Mouse (Mus musculus) frontal cortex, adult 2 months (tissue): Measurements from ENCODE around the gene Borcs5. TPM values are rescaled to one million over a fixed set of nuclear protein-coding genes. Genes with fewer than 3 reads are reported as not detected.

Experiments used
- DNase-seq, 2 experiments: peaks; one replicate each; pipeline ENCODE4 v3.0.0; 2022; ENCODE audit warnings: low spot score in 1 of 2; ENCODE audit errors: extremely low spot score in 1 of 2
- polyA plus RNA-seq: library from polyadenylated mRNA; depleted of rRNA; stranded (reverse); fragments of >200 nt; gene quantifications from 2 replicates; pipeline ENCODE4 v1.2.3, GENCODE M21; 2012

Borcs5 gene
- polyA plus RNA-seq, 1 experiment, result 39.6 TPM

DNA sequence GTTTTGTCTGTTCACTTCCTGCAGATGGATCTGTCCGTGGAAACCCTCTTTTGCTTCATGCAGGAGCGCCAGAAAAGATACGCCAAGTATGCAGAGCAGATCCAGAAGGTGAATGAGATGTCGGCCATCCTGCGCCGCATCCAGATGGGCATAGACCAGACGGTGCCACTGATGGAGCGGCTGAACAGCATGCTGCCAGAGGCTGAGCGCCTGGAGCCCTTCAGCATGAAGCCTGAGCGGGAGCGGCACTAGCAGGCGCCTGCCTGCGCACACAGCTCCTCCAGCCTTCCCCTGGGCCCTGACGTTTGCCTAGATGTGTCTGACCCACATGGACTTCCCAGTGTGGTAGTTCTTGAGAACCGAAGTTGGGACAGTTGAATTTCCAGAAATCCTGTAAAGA lies 70.7 kb downstream of the Borcs5 start:
- DNase-seq, result no peak

DNA sequence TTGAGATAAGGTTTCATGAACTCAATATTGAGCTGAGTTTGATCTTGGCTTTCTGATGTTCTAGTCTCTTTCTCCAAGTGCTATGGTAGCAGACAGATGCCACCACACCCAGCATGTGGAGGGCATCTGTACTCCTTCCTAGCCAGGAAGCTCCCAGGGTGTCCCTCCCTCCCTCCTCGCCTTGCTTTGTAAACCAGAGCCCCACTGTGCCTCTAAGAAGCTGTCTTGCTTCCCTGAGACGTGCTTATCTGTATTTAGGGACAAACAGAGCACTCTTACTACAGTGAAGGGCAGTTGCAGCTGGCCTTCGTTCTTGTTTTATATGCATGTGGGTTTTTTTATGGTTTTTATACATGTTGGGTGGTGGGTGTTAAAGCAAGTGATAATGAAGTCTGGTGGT lies 74.0 kb downstream of the Borcs5 start:
- no peak for DNase-seq

DNA sequence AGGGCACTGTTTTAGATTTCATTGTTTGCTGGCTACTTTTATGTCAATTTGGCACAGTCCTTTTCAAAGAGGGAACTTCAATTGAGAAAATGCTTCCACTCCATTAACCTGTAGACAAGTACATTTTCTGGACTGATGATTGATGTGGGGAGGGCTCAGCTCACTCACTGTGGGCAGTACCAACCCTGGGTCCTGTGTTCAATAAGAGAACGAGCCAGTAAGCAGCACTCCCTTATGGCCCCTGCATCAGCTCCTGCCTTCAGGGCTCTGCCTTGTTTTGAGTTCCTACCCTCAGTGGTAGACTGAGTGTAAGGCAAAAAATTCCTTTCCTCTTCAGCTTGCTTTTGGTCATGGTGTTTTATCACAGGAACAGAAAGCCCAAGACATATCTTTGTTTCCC lies 74.6 kb downstream of the Borcs5 start:
- DNase-seq, result no peak

DNA sequence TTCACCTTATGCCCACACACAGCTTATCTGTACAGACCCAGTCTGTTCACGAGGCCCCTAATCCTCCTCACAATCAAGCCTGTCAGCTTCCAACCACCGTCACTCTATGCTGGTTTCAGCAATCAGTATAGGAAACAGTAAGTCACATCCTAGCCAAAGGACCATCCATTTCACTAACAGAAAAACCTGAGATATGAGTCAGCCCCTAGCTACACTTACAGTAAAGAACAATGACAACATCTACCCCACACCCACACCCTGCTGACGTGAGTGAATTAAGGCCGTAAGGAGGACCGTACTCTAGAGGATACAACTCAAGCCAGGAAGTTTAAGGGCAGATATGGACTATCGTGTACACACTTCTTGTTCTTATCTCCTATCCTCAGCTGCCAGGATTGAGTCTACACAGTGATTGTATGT lies 76.9 kb downstream of the Borcs5 start:
- no peak for DNase-seq

DNA sequence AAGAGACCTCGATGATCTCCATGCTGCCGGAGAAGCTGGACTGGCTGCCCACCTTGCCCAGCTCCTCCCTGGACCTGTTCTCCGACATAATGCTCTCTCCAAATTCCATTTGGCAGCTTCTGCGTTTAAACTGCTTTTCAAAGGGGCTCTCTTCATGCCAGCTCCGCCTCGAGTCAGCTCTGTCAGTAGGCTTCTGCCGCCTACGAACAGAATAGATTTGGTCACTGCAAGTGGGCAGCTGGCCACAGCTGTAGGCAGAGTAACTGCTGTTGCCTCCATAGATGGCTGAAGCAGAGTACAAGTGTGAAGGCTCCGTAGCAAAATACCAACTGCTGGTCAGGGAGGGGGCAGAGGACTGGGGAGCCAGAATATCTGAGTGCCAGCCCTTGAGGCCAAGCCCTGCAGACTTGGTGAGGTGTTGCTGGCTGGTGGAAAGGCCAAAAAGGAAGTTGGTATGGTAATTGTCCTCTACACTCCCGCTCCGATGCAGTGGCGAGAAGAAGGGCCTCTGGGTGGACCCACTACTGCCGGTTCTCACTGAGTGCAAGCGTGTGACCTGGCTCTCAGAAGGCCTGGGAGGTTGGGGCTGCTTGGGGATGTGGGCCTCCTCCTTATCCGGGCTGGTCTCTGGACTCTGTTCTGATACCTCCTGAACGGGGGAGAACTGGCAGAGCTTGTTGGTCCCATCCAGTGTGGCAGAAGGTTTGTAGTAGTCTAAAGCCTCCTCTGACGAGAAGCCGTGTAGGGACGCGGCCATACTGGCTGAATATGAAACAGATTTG lies 78.8 kb downstream of the Borcs5 start:
- DNase-seq, result peak; percentile 27 to 54

DNA sequence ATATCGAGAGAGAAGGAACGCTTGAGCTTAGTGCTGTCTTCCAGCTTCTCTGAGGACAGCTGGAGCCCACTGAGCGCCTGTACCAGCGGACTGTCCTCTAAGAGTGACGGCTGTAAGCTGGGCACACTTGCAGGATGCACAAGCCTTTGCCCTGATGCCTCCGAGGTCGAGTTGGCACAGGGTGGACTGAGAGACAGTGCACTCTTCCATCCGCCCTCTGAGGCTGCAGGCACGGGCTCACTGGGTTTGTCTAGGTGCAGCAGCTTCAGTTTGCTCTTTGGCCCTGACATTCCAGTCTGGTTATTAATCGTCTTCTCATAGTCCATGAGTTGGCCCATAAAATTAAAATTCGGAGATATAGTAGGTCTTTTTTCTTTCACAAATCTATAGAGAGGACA lies 79.4 kb downstream of the Borcs5 start:
- no peak for DNase-seq

DNA sequence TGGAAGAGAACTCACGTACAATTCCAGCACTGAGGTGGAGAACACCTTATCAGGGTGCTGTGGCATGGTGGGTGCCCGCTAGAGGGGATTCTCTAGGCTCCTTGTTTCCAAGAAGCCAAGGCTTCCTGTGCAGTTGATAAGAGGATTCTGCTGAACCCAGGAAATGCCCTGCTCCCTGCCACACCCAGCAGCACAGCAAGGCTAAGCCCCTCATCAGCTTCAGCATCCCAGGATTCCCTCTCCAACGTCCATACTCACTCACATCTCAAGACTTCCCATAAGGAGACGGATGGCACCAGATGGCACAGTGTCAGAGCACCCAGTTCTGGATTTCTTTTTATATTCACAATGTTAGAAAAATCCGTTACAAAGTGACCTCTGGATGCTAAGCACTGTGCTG lies 79.8 kb downstream of the Borcs5 start:
- DNase-seq, result no peak

DNA sequence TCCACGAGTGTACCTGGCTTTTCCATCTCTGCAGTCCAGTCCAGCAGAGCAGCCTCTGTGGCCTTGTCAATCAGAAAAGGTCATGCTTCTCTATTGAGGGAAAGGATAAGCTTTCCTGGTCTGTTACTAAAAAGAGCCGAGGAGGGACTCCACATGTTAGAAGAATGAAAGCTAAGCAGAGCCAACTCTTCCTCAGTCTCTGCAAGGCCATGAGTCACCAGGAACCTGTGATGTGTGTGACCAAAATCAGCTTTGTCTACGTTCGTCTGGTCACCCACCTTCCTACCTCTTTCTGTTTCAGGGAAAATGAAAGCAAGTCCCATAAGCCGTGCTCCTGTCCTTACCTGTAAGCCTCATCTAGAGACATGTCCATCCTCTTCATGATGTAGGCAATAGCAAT lies 80.8 kb downstream of the Borcs5 start:
- DNase-seq, result no peak

DNA sequence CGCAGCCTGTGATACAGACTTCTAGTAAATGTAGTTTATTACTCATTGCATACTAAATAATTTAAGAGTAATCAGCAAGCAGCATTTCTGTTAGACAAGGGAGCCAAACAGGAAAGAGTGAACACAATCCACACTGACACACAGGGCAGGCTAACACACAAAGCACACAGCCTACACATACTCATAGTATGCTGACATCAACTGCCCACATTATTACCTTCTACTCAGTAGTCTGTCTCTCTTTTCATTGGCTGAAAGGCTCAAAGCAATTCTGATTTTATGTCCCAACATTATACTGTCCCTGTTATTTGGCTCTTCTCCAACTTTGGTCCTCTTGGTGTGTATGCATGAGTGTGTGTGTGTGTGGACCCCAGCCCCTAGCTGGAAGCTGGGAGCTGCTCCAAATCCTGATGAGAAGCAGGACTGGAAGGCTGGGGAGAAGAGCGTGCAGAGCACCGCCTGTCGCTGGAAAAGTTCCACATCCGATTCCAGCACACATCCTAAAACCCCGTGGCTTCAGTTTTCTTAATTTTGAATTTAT lies 82.5 kb downstream of the Borcs5 start:
- DNase-seq, result no peak

DNA sequence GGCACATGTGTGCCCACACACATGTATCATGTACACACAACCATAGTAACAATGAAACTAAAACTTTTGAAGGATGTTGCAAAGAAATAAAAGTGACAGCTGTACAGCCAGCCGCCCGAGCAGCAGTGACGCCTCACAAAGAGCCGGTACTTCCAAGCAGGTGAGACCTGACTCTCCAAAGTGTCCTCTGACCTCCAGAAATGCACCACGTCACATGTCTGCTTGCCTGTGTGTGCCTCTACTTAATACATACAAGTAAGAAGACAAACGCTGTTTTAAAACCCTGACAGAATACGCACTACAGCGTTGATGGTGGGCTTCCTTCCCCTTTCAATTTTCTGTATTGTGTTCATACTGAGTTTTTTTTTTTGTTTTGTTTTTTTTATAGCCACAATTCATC lies 83.6 kb downstream of the Borcs5 start:
- no peak for DNase-seq

DNA sequence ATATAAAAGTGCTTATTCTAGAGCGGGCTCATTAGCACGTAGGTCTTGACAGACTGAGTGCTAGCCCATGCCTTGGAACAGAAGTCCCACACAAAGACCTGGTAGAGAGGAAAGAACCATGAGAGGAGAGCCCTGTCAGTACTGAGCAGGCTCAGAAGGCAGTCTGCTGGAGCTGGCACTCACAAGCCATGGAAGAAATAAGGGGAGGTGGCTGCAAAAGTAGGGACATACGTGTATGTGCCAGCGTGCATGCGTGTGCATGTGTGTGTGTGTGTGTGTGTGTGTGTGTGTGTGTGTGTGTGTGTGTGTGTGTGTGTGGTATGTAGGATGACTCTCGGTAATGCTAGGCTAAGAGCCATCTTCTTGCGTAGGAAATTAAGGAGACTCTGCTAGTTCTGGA lies 84.0 kb downstream of the Borcs5 start:
- DNase-seq, result no peak

DNA sequence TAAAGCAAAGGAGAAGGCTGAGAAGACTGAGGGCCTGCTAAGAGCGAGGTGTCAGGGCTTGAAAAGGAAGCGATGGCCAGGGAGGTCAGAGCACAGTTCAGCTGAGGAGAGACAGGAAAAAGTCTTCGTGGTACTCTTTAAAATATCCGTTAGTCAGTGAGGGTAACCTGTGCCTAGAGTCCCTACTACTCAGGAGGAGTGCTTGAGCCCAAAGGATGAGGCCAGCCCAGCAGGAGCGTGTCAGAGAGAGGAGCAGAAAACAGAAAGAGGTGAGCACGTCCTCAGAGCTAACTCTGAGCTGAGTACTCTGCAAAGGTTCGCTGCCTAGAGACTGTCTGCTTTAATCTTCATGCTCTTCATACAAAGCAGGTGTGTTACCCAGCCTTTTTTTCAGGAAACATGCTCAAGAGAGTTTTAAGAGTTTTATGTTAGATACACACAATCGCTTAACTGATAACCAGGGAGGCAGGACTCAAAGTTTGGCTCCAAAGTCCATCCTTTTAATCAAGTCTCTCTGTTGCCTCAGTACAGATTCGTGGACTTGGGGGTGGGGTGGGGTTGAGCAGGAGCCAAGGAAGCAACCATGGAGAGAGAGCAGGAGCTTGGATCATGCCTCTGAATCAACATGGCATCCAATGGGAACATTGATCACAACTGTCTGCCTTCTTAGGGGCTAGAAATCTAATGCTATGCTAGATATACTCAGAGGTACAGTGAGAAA lies 84.7 kb downstream of the Borcs5 start:
- DNase-seq, result no peak

DNA sequence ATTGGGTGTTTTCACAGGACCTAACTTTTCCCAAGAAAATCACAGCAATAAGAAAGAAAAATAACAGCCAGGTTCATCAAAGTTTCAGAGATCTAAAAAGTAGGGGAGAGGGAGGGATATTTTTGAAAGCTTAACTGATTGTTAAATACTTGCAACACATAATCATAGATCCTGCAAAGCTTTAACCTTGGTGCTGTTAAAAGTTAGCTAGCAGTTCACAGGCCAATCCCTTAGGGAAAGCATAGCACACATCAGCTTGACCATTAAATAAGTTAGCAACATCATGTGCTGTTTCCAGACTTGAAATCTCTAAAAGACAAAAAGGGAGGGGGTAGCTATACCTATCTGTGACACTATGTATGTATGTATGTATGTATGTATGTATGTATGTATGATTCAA lies 86.1 kb downstream of the Borcs5 start:
- no peak for DNase-seq

DNA sequence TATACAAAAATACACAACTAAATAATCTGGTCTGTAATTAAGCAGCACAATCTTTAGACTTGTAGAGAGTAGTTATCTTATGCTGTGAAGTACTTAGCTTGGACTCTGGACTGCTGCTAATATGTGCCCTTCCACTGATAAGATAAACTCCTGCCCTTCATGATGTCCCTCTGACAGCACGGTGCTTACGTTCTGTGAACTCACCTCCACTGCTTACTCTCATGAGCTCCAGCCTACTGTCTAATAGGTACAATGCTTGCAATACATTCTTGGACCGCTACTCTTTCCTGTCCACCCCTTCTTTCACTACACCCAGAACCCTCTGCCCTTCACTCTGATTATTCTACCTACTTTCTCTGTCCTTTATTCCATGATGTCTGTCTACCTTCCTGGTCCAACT lies 91.7 kb downstream of the Borcs5 start:
- no peak for DNase-seq

DNA sequence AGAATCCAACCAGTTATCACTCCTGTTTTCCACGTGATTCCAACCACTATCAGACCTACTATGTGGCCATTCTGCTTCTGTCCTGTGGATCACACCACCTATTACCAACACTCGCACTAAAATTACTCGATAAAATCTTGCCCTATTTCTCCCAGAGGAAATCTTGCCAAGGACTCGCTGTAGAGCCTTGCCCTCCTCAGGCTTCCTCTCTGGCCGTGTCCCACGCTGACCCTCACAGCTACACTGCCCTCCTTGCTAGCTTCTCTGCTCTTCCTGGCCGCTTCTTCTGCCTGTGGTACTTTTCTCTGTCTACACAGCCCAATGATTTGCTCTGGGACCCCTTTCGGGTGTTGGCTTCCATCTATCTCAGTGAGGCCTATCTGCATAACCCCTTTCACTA lies 93.5 kb downstream of the Borcs5 start:
- DNase-seq, result no peak

DNA sequence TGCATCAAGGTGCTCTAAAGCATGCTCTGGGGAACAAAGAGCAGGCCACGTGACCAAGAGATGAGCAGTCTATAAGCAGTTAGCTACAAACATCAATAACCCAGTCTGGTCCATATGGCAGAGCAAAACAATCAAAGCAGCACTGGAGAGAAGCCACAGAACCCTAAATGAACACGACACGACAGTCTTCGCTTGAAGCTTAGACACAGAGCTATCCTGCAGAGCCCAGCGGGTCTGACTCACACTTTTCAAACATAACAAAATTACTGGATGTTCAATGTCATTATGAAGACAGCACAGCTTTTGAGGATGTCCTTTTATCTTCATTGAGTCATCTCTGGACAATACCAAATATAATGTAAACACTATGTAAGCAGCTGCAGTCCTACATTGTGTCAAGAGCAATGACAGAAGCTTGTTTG lies 94.5 kb downstream of the Borcs5 start:
- no peak for DNase-seq

DNA sequence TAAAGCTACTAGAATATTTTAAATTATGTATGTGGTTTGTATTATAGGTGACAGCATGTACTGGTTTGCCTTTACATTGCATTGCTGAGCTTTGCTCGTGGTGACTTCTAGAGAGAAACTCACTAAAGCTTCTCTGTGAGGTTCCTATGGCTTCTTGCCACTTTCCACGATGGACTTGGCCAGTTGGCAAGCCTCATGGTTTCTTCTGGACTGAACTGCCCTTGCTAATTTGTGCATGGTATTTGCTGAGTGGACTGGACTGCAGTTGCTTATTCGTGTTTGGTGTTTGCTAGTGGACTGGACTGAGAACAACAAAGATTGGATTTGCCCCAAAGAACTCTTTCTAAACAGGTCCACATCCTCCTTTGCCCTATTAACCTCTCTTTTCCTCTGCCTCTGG lies 97.5 kb downstream of the Borcs5 start:
- DNase-seq, result no peak

DNA sequence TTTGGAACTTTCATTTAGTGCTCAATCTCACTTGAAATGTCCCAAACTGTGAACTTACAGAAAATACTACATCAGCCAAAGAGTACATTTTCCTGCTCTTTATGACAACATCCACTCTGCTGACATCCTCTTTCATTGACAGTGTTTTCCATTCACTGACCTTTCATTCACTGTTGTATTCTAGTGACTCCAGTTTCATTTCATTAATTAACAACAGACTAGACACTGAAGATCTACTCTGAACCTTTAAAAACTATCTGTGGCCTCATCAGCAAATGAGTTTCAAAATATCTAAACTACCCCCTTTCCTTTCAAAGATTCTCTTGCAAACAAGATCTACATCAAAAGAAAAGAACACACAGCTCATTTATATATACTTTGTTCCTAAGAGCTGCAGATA lies 104.3 kb downstream of the Borcs5 start:
- no peak for DNase-seq

DNA sequence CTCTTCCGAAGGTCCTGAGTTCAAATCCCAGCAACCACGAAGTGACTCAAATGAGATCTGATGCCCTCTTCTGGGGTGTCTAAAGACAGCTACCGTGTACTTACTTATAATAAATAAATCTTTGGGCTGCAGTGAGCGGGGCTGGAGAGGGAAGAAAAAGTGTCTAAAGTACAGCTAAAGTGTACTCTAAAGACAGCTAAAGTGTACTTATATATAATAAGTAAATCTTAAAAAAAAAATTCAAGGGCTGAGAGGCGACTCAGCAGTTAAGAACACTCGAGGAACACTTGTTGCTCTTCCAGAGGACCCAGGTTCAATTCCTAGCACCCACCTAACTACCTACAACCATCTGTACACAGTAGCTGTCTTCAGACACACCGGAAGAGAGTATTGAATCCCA lies 106.6 kb downstream of the Borcs5 start:
- DNase-seq, result no peak

DNA sequence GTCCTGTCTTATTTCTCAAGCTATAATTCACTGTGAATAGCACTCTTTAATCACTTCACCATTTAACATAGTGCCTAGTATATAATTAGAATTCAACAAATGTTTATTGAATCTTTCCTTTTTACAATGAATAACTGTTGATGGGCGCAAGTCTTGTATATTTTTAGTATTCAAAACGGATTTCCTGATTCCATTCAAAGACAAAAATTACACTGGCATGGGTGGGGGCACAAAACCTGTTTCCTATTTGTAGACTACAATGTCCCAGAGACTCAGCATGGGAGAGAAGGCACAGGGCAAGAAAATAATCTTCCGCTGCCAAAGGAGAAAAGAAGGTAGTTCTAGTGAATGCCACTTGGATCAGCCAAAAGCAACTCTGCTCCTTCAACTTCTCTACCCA lies 108.8 kb downstream of the Borcs5 start:
- no peak for DNase-seq

DNA sequence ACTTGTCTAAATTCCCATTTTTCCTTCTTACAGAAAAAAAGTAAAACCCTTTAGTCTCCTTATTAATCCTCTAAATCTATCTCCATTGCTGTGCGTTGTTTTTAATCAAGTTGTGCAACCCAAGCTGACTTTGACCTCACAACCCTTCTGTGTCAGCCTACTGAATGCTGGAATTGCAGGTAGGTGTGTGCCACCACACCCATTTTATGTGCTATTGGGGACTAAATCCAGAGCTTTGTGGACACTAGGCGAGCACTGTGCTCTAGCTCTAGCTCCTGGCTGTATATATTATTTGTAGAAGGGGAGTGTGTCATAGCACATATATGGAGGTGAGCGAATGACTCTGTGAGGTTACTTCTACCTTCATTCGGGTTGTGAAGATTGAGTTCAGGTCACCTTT lies 111.8 kb downstream of the Borcs5 start:
- no peak for DNase-seq
